Mouse (Mus musculus) megakaryocyte-erythroid progenitor cell, adult 5-6 weeks (primary cell): ENCODE measurements at regions not wholly inside any gene's neighbourhood (a gene's known extent, or its start where the extent isn't known, plus 50 kb on each side); places are given as distances from the start of the nearest gene placed in this dataset.

Experiments used
- ATAC-seq: replicated peaks from 2 replicates; pipeline ENCODE4 v1.8.0; 2016; ENCODE audit warnings: mild to moderate bottlenecking, inconsistent platforms; ENCODE audit not compliant: severe bottlenecking, poor library complexity, low FRiP score, low TSS enrichment

DNA sequence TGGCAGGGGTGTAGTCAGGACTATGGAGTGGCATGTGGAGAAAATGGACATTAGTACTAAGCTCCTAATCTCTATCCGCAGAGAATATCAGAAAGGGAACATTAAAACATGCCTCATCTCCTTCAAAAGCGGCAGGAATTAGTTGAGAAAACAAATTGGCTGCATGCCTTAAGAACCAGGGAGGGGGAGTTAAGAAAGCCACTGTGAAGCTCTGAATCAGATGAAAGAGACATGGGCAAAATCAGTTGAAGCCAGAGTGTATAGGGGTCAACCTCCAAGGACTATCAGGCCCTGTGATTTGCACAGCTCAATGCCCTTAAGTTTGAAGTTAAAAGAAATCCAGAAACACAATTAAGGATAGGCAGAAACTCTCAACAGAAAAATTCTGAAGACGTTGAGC, 408.3 kb downstream of the Hs3st1 start:
- ATAC-seq, result no peak

DNA sequence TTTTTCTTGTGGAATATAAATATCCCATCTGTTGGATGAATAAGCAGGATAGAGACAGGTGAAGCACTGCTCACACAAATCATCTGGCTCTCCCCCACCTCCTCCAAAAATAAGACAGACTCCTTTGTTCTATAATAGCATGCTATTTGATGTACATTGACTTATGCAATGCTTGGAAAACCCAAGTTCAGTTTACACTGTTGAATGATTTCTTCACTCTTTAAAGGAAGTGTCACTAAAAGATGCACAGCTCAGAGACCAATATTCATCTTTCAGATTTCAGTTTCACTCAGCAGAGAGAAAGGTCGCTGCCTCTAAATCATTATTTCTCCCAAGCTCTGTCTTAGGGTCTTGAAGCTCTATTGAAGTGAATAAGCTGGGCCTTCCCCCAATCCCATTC, 417.4 kb downstream of the Hs3st1 start:
- ATAC-seq, result no peak

GRCm38 (mm10) chr5:39336484-39336985, 418.7 kb downstream of the Hs3st1 start:
- ATAC-seq, result no peak

DNA sequence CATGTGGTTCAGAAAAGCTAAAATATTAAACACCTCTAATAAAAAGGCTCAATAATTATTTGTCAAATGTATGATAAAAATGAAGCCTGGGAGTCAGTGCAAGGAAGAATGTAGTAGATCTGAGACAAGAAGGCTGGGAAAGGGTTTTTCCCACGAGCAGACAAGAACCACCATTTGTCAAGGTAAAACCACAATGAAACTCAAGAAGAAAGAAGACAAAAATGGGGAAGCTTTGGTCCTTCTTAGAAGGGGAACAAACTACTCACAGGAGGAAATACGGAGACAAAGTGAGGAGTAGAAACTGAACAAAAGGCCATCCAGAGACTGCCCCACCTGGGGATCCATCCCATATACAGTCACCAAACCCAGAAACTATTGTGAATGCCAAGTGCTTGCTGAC, 420.0 kb downstream of the Hs3st1 start:
- no peak for ATAC-seq

- ATAC-seq, result no peak
Observed at GRCm38 (mm10) chr5:39334241-39334640, 421.0 kb downstream of the Hs3st1 start.

DNA sequence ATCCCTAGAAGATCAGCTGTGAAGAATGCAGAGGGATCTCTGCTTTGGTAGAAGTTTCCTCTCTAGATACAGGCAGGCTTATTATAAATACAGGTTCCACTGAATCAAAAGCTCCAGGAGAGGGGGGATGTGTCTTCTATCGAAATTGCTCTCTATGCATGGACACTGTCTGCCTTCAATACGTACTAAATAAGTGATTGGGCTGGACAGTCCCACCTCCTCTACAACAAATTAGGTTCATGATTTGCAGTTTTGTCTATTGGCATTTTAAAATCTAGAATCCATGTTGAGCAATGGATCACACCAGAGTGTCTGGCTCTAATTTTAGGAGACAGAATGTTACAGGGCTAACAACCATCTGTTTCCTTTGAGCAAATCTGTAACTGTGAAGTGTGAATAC, 429.9 kb downstream of the Hs3st1 start:
- no peak for ATAC-seq

DNA sequence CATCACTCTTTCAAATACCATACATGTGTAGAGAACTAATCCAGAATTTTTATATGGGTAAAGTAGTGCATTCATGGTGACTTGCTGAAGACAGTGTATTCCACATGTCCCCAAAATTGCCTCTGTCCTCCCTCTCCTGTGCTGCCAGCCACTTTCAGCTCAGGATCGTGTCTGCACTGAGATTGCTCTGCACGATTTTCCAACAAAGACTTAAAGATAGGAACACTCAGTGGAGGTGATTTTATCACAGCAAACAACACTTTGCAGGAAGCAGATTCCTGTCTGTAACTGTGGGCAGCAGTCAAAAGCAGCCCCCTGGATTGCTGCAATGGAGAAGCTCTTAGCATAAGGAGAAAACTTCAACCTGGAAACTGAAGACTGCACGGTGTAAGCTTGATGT, 438.8 kb downstream of the Hs3st1 start:
- ATAC-seq, result no peak

- ATAC-seq, result no peak
Observed at GRCm38 (mm10) chr5:39311211-39311610, 434.6 kb upstream of the Clnk start.

DNA sequence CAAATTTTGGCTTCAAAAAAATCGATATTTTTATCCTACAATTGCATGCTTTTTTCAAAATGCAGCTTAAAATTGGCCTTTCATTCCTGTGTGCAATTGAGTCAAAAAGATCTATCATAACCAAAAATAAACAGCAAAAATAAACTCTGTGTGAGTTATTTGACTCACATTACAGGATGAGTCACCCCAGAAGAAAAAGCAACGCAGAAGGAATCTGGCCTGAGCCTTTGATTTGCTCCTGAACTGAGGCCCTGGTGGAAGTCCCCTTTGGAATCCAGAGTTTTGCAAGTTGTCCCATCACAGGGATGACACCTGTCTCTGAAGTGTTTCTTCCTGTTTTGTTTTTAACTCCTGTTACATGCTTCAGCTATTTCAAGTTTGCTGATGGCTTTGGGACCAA, 429.2 kb upstream of the Clnk start:
- no peak for ATAC-seq

GRCm38 (mm10) chr5:39292849-39293248, 416.2 kb upstream of the Clnk start:
- ATAC-seq, result no peak

GRCm38 (mm10) chr5:39281021-39281420, 404.4 kb upstream of the Clnk start:
- no peak for ATAC-seq

DNA sequence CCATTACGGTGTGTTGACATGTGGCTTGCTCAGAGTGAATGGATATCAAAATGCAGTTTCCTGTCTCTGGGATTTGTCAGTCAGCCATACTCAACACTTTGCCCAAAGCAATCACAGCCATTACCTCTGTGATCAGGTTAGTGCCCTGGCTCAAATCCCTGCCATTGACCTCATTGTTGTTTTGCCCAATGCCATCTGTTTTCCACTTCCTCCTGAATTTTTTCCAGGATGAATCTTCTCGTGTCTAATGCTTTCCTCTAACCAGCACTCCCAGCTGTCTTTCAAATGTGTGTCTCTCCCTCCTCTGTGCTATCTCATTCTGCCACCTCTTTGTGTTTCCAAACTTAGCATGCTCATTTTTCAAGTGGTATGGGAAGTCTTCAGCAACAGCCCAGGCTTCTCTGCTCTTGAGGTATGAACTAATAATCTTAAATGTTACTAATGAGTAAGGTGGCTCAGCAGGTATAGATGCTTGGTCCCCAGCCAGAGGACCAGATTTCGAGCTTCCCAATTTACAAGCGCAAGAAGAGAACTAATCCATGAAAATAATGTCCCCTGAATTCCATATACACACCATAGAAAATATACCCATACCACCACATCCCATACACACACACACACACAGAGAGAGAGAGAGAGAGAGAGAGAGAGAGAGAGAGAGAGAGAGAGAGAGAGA, 397.2 kb upstream of the Clnk start:
- ATAC-seq, result no peak

- no peak for ATAC-seq
Observed at GRCm38 (mm10) chr5:39267106-39267505, 390.5 kb upstream of the Clnk start.

DNA sequence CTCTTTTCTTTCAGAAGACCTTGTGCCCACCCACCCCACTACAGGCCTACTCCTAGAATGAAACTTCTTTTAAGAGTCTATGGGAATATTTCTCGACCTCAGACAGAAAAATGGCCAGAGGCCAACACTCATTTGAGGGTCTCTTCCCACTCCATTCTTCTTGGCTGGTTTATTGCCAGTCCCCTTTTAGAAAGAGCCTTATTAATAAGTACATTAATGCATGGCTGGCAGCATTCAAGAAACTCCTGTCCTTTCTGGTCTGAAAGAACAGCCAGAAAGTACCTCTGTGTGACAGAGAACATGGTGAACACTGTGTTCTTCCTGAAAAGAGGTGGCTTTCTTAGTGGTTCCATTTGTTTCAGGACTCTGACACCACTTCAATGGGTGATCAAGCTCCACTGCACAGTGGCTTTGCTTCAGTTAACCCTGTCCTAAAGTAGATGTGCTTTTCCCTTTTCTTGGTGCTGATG, 384.1 kb upstream of the Clnk start:
- ATAC-seq, result no peak

- no peak for ATAC-seq
Observed at GRCm38 (mm10) chr5:39257745-39258144, 381.1 kb upstream of the Clnk start.

- ATAC-seq, result no peak
Observed at GRCm38 (mm10) chr5:39252206-39252605, 375.6 kb upstream of the Clnk start.

- ATAC-seq, result no peak
Observed at GRCm38 (mm10) chr5:39251021-39251420, 374.4 kb upstream of the Clnk start.

DNA sequence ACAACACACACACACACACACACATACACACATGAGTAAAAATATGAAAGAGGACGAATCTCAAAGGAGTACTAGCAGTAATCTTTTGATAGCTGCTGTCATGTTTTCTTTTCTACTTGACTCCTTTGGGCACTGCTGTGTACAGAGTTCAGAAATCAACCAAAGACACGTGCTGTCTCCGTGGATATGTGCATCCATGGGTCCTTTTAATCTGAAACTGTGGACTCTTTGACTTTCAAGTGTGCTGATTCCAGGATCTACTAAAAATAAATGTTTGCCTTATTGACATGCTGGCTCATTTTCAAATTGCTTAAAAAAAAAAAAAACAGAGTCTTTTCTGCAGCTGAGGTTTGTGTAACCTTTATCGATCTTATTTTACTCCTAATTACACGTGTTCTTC, 343.1 kb upstream of the Clnk start:
- ATAC-seq, result no peak

DNA sequence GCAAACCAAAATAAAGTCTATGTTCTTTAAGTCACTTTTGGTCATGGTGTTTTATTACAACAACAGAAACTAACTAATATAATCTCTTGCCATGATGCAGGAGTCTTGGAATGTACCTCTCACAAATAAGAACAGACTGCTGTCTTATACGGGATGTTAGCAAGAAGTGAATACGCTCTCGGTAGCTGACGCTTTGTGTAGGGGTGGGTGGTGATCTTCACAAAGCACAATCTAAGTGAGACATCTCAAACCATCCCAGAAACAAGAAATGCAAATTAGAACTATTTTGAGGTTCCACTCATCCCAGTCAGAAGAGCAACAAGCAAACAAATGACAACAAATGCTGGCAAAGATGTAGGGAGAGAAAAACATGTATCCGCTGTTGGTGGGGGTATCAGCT, 339.7 kb upstream of the Clnk start:
- ATAC-seq, result no peak

GRCm38 (mm10) chr5:39215016-39215415, 338.4 kb upstream of the Clnk start:
- no peak for ATAC-seq

DNA sequence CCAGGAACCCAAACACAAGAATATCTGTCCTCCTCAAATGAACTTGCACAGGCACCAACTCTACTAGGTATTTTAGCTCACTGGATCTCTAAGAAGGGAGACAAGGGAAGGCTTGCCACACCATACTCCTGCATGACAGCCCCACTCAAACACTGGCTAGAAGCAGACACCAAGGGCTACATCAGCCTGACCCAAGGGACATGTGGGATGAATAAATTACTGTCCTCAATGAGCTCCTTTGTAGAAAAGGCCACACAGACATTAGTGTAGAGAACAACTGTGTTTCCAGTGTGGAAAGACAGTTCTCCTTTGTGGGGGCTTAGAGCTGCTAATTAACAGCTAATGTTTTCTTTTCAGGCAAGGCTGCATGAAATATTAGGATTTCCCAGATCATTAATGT, 335.9 kb upstream of the Clnk start:
- no peak for ATAC-seq

- ATAC-seq, result no peak
Observed at GRCm38 (mm10) chr5:39198856-39199255, 322.2 kb upstream of the Clnk start.
